Mouse (Mus musculus) layer of hippocampus, postnatal 36 days (tissue): ENCODE data around the gene Fam213a. TPM values are rescaled to one million over a fixed set of nuclear protein-coding genes. Genes with fewer than 3 reads are reported as not detected.

Experiments used
- DNase-seq, 2 experiments: peaks; one replicate each; pipeline ENCODE4 v3.0.0; 2022
- total RNA-seq, 2 experiments: library from RNA; stranded (reverse); gene quantifications; 2 replicates each; pipeline ENCODE4 v1.2.3; 2021

The Fam213a gene
- total RNA-seq, 2 experiments from 2014 or later: 150 to 165 TPM

DNA sequence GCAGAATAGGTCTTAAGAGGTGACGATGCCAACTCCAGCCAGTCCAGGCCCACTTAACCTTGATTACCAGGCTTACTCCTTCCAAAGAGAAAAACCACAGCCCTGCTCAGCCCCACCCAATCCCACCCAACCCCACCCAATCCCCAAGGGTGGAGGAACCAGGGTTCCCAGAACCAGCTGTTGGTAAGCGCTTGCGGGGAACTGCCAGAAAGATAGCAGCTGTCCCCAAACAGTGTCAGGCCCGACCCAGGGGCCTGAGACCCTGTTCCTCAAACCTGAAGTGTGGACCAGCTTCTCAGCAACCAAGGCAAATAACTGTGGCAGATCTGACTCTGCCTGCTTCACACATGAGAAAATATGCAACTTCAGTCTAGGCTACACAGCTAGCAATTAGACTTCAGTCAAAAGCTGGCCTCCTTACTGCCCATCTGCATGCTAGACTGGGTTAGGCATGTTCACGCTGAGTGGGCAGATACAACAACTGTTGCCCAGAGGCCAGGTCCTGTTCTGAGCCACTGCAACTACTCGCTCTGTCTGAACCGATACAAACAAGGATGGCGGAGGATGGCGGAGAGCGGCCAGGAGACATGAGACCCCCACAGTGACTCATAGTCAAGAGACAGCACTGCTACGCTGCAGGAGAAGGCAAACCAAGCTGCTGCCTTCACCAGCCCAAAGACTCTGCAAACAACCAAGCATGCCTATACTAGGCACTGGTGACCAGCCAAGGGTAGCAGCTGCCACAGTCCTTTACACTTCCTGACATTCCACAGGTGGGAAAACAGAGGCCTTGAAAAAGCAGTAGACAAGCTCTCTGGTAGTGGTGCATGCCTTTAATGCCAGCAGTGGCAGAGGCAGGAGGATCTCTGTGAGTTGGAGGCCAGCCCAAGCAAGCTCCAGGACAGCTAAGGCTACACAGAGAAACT, 51.0 kb downstream of the Fam213a start:
- DNase-seq: no peak

DNA sequence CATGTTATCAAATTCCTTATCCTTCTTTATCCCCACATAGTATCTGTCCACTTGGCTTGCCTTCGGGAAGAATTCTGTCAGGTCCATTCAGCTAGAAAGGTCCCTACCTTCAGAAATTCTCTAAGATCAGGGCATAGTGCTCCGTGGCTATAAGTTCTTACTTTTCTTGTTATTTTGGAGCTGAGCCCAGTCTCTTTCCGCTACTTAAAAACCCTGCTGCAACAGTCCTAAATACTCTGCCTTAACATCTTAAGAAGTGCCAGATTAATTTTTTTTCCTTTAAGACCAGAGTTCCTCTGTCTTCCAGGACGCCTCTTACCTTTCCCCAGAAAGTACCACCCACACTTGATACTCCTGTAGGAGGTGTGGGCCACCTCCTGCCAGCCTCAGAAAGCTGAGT, 53.4 kb downstream of the Fam213a start:
- no peak for DNase-seq

DNA sequence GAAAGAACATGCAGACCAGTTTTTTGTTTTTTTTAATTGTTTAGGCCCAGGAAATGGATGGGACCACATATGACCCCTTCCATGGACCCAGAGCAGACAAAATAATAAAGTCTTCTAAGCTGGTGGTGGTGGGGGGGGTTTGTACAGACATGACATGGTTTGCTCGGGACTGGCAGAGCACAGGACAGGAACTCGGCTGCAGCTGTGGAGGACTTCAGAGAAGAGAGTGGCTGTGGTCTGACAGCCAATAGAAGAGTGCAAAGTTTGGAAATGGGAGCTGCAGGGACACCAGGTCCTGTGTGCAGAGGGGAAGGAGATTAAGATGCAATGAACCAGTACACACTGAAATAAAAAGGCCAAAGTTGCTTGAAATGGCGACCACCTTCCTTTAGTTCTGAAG, 54.0 kb downstream of the Fam213a start:
- DNase-seq: no peak

DNA sequence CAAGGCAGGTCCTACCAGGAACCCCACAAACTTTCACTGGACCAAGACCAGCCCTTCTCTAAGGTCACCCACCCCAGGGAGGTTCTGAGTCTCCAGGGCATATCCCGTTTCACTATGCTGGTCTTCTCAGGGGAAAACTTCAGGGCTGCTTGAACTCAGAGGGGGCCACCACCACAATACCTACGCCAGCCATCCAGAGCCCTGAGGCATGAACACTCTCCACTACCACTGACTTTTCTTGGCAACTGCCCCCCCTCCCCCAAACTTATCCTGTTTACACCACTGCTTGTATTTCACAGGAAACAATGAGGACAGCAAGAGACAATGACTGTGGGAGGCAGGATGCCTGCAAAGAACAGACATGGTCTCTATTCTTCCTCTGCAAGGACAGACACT, 54.6 kb downstream of the Fam213a start:
- DNase-seq: no peak

DNA sequence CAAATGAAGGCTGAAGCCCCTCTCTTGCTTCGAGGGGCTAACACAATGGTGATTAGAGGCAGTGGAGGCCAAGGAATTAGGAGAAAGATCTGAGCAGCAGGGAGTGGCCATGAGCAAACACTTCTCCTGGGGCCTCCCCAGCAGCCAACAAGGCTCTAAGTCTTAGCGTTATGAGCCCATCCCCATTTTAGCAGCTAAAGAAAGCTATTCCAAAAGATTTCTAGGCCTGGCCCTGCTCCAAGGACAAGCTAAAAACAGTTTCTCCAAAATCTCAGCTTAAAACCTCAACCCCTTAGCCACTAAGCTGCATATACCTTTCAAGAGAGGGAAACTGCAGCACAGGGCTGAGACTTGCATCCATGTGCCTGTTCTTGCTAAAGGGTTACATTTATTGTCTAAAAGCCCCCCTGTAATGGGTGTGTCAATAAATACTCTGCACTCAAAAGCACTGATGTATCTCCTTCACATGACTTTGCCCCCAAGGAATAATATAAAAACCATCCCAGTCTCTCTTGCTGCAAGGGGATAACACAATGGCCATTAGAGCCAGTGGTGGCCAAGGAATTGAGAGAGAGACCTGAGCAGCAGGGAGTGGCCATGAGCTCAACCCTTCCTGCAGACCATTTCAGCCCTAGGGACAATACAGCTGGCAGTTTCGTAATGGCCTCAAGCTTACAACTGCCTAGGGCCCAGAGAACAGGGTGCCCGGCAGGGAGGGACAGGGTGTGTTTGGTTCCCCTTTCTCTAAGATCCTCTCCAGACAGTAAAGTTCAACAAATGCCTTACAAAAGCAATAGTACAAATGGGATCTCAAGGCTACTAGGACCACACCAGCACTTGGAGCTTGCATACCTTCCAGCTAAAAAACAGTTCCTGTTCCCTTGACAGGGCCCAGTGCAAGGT, 55.3 kb downstream of the Fam213a start:
- DNase-seq: no peak

DNA sequence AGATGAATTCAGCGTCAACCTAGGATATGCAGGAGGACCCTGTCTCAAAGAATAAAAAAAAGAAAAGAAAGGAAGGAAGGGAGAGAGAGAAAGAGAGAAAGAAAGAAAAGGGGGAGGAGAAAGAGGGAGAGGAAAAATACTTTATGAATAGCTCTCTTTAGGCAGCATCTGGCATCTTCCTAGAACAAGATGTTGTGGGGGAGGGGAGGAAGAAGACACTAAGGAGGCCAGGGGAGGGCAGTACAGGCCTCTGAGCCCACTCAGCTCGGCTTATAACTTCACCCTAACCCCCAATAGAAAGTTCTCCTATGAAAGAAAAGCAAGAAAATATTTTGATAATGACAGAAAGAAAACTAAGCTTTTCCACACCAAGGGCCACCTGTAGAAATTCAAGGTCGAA, 56.0 kb downstream of the Fam213a start:
- DNase-seq: no peak

DNA sequence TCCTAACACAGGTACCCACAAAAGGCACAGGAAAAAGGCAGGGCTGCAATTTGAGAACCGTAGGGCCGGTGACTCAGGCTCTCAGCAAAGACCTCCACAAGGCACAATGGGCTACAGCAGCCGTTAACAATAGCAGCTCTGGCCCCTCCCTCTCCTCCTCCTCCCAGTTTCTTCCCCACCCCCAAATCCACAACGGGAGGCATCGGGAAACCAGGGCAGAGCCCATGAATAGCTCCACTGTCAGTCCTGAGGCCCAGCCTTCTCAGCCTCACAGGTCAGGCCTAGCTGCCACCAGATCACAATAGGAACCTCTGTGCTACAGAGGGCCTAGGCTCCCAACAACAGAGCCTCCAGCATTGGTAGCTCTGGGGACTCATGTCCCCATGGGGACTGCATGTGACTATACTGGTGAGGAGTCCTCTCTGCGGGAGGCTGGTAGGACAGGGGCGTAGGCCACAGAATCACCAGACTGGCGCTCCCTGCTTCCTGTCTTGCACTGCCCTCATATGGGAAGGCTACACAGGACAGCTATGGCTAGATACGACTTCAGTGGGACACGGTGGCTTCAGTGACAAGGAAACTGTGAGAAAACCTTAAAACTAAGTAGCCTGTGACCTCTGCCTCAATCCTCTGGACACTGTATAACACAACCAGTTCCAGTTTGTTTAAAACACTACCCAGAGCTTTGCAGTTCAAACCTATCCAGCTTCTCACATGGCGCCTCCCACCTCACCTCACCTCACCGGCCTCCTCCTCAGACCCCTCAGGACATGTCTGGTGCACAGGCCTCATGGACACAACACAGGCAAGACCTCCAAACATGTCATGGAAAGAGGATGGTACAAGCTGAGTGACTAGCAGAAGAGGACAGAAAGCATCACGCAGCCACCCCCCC, 57.1 kb downstream of the Fam213a start:
- peak in 1 of 2 experiments; percentile 79 for DNase-seq

DNA sequence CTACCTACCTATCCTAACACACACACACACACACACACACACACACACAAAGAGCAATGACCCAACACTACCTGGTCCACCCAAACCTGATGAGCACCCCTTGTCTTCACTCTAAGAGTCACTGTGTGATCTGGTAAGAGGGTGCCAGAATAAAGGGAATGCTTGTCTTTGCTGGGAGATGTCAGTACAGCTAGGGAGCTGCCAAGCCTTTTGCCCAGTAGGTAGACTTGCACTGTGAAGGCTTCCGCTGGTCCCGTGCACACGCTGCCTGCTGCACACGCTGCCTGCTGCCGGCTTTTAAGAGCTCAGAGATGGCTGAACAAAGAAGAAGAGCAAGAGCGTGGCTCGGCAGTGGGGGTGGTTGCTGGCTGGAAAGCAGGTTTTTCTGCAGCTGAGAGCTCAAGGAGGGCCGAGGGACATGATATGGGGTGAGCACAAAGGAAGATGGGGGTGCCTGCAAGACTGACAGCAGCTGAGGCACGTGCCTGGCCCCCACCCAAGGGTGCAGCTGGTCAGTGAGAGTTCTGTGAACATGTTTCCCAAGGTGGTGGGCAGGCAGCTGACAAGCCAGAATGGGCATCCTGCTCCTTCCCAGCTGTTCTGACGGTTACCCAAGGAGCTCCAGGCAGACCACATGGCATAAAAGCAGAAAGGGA, 57.9 kb downstream of the Fam213a start:
- peak; percentile 74 to 77 for DNase-seq

DNA sequence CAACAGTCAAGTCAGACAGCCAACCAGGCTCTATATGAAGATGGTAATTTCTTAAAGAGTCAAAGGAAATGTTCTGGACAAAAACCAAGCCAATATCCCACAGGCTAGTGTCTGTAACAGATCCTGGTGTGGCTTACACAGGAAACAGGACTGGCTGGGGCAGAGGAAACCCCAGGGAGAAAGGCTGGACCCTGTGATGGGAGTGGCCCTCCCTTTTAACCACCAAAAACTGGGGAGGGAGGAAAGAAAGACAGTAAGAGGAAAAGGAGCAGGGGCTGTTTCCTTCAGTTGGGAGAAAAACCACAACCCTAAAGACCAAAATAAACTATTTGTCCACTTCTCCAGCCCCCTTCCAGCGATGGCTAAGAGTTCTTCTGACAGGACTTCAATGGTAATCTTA, 58.4 kb downstream of the Fam213a start:
- DNase-seq: no peak

DNA sequence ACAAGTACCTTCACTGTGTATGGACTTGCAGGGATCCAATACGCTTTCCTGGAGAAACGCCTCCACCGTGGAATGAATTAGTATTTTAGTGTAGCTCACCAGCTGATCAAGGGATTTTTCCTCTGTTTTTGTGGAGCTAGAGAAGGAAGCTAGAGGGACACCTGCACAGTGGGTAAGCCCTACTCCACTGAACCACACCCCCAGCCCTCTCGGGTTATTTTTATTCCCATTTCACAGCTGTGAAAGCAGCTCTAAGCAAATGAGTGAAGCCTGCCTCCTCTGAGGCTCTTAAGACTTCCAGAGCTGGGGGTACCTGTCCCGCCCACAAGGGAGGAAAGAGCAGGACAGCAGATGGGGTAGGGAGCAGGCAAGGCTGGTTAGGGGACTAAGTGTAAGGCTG, 60.2 kb downstream of the Fam213a start:
- DNase-seq: no peak

DNA sequence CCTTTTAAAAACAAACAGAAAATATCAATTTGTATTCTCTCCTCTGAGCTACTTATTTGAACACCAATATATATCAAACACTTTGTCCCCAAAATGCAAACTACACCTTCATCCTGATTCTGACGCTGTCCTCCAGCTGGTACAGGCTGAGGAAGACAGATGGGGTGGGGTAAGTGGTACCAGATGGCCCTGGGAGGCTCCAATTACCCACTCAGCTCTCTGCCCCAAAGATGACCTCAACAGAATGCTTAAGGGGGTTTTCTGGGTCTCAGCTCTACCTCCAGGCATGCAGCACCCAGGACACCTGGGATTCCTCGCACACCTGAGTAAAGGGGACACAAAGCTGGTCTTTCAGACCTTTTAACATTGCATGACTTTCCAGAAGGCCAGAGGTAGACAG, 60.9 kb downstream of the Fam213a start:
- no peak for DNase-seq

DNA sequence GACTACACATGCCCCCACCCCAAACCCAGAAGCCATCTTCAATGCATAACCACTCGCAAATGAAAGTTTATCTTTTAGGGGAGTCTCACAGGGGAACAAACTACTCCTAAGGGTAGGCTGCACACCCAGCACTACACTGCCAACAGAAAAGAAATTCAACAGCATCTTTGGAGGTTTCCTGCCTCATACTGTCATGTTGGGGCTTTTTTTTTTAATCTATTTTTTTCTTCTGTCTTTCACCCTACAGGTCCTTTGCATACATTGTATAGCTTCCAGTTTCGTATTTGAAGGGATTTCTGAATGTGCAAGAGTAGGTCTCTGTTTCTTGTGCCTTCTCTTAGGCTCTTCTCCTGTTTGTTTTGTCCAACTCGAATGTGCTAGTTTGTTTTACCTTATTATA, 61.3 kb downstream of the Fam213a start:
- DNase-seq: no peak

DNA sequence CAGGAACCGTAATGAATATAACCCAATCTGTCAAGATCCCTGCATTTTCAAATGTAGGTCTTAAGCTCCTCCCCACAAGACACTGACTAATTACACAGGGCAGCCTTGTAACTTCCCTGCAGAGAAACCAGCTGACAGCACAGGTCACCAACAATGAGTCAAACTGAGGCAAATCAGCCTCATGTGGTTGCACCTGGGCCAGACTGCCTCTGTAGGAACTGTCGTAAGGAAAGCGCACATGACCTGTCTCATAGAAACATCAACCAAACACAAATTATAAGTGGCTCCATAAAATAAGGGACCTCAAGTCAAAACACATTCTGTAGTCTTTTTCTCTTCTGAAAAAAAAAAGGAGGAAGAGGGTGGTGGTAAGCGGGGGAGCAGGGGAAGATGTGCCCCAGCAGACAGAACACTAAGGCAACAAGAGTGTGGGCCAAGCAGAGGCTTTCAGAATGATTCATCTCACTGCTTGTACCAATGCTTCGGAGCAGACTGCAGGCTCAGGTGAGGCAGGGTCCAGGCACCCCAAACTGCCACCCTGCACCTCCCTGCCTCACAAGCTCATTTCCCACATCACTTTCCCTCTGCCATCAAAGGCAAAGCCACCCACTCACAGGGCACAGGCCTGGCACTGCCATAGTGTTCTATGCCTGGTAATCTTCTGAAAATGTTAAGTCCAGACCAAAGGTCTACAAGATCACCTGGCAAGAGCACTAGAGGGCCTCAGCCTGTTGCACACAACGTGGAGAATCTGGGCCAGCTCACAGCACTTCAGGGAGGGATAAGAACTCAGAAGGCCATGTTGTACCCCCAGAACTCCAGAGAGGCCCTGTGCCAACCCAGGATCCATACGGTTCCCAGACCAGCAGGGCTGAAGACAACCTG, 63.6 kb downstream of the Fam213a start:
- DNase-seq: no peak

DNA sequence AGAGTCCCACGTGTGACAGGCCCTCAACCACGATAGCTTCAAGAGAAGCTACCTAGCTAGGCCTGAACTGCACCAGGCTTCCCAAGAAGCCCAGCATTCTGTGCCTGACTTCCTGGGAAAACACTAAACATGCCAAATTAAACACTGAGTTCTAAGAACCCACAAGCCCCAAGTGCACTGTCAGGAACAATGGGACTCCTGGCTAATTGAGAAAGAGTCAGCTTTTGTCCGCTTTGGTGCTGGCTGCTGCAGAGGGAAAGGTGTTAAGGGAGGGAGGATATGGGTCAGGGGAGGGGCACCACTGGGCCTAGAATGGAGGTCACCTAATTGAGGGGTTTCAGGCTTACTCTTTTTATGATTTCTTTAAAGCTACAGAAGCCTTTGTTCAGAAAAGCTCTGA, 64.5 kb downstream of the Fam213a start:
- DNase-seq: no peak

DNA sequence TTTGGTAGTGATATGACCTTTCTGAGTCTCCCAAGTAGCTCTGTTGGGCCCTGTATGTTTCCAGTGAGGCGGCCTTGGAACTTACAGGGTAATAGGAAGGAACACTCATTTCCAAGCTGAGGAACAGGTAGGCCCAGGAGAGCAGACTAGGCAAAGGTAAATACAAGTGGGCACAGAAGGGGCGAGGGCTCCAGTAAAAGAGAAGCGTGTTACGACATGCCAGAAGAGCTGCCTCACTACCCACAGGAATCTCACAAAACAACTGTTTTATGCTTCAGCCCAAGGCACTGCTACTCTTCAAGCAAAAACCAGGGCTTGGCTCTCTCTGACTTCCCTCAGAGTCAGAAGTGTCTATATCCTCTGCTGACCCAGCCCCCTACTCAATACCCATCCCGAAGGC, 65.1 kb downstream of the Fam213a start:
- no peak for DNase-seq

DNA sequence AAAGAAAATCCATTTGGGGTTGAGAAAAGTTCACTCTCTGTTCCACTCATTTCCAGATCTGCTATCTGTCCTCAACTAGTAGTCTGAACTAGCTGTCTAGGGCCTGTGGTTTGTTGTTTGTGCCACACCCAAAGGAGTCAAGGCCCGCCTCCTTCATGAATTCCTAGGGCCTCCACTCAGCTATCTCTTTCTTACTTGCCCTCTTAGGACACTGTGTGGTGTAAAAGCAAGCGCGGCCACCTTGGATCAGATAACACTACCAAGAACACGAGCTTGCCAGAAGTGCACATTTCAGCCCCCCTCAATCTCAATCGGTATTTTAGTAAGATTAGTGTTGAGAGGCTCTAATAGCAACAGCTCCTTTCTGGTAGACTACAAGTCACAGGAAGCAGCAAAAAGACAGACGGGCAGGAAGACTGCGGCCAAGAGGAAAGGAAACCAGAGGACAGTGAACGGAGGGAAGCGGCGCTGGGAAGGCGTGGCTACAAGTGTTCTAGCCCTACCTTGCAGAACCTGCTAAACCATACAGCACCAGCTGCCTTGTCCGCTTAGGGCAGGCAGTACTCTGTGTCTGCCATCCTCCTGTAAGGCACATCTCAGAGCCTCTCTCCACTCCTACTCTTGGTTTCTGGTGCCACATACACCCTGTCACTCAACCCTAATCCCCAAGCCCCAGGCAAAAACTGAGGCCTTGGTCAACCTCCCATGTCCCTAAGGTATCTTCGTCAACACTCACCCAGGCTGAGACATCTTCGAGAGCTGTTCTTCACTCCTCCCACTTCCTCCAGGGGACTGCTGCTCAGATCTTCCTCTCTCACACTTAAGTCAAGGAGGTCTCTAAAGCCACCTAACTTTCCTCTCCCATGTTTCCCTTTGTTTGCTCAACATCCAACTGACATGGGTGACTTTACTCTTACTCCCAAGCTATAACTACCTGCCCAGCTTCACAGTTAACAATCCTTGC, 65.9 kb downstream of the Fam213a start:
- no peak for DNase-seq

DNA sequence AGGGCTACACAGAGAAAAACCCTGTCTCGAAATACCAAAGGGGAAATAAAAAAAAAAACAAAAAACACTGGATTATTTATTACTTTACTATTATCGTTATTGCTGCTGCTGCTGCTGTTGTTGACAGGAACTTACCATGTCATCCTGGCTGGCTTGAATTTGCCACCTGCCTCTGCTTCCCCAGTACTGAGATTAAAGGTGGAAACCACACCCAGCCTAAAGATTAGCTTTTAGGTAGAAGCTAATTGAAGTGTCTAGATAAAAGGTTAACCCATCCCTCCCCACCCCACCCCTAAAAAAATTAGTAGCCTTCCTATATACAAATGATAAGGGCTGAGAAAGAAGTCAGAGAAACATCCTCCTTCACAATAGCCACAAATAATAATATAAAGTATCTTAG, 69.8 kb downstream of the Fam213a start:
- DNase-seq: no peak
